Mouse (Mus musculus) central nervous system, embryonic 11.5 days (tissue): Measurements from ENCODE around the gene Lrp11. TPM values are rescaled to one million over a fixed set of nuclear protein-coding genes. Genes with fewer than 3 reads are reported as not detected.

Experiments
- polyA plus RNA-seq: library from polyadenylated mRNA; depleted of rRNA; stranded (reverse); fragments of >200 nt; gene quantifications from 2 replicates; pipeline ENCODE4 v1.2.3, GENCODE M21; 2012; rRNA removed

Lrp11 gene
- 9.8 and 13.8 TPM in 2 replicates for polyA plus RNA-seq

GRCm38 (mm10) chr10:7589592-7590233 is at the start of gene Lrp11:
Gene Lrp11 (plus strand): TSS chr10:7589800.

GRCm38 (mm10) chr10:7667342-7667802 is 77.8 kb downstream of the Lrp11 start, which contains the start of gene Nup43:
Gene Nup43 (plus strand): TSS chr10:7667503.

Other genes with a start within 250 kb of the Lrp11 start
- gene Ulbp1, start 116.2 kb upstream of the Lrp11 start, polyA plus RNA-seq = 1.6 and 2.1 TPM in 2 replicates
- gene Nup43, start 77.7 kb downstream of the Lrp11 start, polyA plus RNA-seq = 52.0 and 61.5 TPM in 2 replicates
- gene Pcmt1, start 91.3 kb downstream of the Lrp11 start, polyA plus RNA-seq = 76.8 and 85.6 TPM in 2 replicates
- gene Lats1, start 91.4 kb downstream of the Lrp11 start, polyA plus RNA-seq = 15.7 and 24.0 TPM in 2 replicates
- gene Katna1, start 136.2 kb downstream of the Lrp11 start, polyA plus RNA-seq = 22.4 and 26.8 TPM in 2 replicates
- 31.8 and 35.9 TPM in 2 replicates for gene Ginm1, start 203.0 kb downstream of the Lrp11 start, polyA plus RNA-seq
- gene Ppil4, start 203.1 kb downstream of the Lrp11 start, polyA plus RNA-seq = 26.3 and 29.6 TPM in 2 replicates
- 0.02 and 0.16 TPM in 2 replicates for gene Zc3h12d, start 242.7 kb downstream of the Lrp11 start, polyA plus RNA-seq